Mouse (Mus musculus) liver, embryonic 15.5 days (tissue): ENCODE results near the gene Senp3. TPM values are rescaled to one million over a fixed set of nuclear protein-coding genes. Genes with fewer than 3 reads are reported as not detected.
"Not testable (repeated sequence)": the region's sequence is repeated elsewhere in the genome, so short reads cannot be mapped to it uniquely, and the experiment has no call there.

Experiments
- ATAC-seq: fragments of 200-750 bp; cut with Nextera tagmentation; 2 replicates; pipeline ENCODE4 v1.8.0; 2017; ENCODE audit warnings: moderate number of reproducible peaks, mild to moderate bottlenecking, moderate library complexity; ENCODE audit not compliant: insufficient read depth
- H3K27ac ChIP-seq: fragments of 300-500 bp; sonication (generic); replicated peaks from 2 replicates; pipeline ENCODE4 v1.5.1; 2015; ENCODE audit warnings: mild to moderate bottlenecking, inconsistent platforms
- H3K27me3 ChIP-seq: fragments of 300-500 bp; sonication (generic); 2 replicates; pipeline ENCODE4 v1.6.1; 2015; ENCODE audit warnings: mild to moderate bottlenecking, inconsistent platforms
- H3K36me3 ChIP-seq: fragments of 300-500 bp; sonication (generic); replicated peaks from 2 replicates; pipeline ENCODE4 v1.6.1; 2015; ENCODE audit warnings: moderate library complexity, mild to moderate bottlenecking, inconsistent platforms
- H3K4me1 ChIP-seq: fragments of 300-500 bp; sonication (generic); replicated peaks from 2 replicates; pipeline ENCODE4 v1.6.1; 2015; ENCODE audit warnings: inconsistent platforms
- H3K4me2 ChIP-seq: fragments of 300-500 bp; sonication (generic); 2 replicates; pipeline ENCODE4 v1.6.1; 2015; ENCODE audit warnings: moderate library complexity, mild to moderate bottlenecking, inconsistent platforms
- H3K4me3 ChIP-seq: fragments of 300-500 bp; sonication (generic); replicated peaks from 2 replicates; pipeline ENCODE4 v1.5.1; 2015; ENCODE audit warnings: mild to moderate bottlenecking, inconsistent platforms
- H3K9ac ChIP-seq: fragments of 300-500 bp; sonication (generic); 2 replicates; pipeline ENCODE4 v1.6.1; 2015; ENCODE audit warnings: moderate library complexity, mild to moderate bottlenecking, inconsistent platforms
- H3K9me3 ChIP-seq: fragments of 300-500 bp; sonication (generic); replicated peaks from 2 replicates; pipeline ENCODE4 v1.6.1; 2016; ENCODE audit warnings: inconsistent platforms
- WGBS: fragments of 180-500 bp; shearing (Covaris S2); methylation state at CpG from one replicate; pipeline ENCODE4 v1.1.7; 2015; ENCODE audit warnings: mixed read lengths; ENCODE audit not compliant: insufficient replicate concordance; 5-methylcytosine and 5-hydroxymethylcytosine counted together
- microRNA counts: library from miRNA; unstranded; fragments of <30 nt; microRNA quantifications from one replicate; lab custom pipeline; 2016
- microRNA-seq: library from miRNA; unstranded; fragments of <30 nt; microRNA quantifications from one replicate; pipeline ENCODE4, GENCODE M21; 2016
- polyA plus RNA-seq: library from polyadenylated mRNA; unstranded; fragments of >200 nt; fragmentation: Nextera tagmentation; extraction: Ambion mirVana; gene quantifications from 2 replicates; pipeline ENCODE4 v1.2.1, GENCODE M21; 2015

The Senp3 gene
- polyA plus RNA-seq, 1 experiment from 2014 or later = 23.9 TPM

DNA sequence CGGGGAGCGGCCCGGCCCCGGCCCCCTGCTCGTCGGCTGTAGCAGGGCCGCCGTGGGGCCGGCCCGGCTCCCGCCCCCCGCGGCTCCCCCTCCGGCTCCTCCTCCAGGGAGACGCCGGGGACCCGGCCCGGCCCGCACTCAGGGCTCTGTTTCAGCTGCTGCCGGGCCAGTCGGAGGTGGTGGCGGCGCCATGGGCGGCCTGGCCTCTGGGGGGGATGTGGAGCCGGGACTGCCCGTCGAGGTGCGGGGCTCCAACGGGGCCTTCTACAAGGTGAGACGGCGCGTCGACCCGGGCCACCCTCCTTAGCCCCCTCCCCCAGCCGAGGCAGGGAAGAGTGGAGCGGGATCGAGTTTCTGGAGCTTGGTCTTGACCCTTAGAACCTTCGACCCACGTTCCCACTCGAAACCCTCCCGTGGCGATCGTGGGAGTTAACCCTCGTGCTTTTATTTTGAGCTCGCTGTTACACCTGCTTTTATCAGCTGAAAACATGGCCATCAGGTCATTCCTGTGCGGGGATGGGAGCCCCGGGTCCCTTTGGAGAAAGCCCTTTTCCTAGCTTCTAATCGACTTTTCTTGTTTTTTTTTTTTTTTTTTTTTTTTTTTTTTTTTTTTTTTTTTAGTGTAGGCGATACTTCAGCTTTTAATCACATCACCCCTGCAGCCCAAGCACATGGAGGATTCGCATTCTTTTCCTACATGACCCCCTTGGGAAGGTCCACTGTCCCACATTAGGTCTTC lies 48.6 kb downstream of the Senp3 start:
- peak; percentile 59 for ATAC-seq
- Histone ChIP-seq H3K27ac (peak overlapping the region; percentile 93), H3K4me3 (peak overlapping the region; percentile 94), H3K4me2 (peak overlapping the region; percentile 76), H3K36me3 (peaks cover 18% of the 10 kb centered on the region), H3K9ac (peak overlapping the region; percentile 99), H3K9me3 (no peaks in the 10 kb centered on the region), H3K27me3 (no peaks in the 10 kb centered on the region), H3K4me1 (peaks cover 43% of the 10 kb centered on the region)
- under 1% methylated on average over 37 of the region's 50 CpGs for WGBS

DNA sequence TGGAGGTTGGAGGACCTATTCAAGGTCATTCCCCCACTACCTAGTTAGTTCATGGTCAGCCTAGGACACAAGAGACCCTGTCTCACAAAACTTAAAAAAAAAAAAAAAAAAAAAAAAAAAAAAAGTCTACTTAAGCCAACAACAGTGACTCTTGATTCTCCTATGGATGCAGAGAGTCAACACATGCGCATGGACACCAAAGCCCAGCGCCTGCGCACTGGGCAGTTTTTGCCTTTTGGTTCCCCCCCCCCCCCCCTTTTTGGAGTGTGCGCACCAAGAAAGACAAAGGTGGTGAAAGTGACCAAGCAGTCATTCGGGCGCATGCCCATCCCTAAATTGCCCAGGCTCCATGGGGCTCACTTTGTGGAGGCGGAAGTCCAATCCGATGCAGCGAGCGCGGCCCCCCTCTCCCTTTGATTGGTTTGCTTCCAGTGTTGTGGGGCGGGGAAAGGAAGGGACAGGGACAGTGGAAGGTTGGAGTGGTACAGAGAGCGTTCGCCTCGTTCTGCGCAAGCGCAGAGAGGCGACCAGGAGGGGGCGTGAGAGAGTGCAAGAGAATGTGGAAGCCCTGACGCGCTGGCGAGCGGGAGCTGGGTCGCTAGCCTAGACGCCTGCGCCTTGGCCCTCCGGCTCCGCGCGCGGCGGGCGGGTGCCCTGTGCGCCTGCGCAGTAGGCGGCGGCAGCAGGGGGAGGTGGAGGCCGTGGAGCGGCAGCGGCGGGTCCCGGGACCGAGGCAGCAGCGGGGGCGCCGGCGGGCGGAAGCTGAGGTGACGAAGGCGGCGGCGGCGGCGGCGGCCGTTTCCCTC lies 49.4 kb downstream of the Senp3 start, which contains the start of gene Fxr2:
Fxr2 (plus strand) TSS at position 707 of the 806 bp plus-strand sequence.
- Histone ChIP-seq H3K4me3 (peak within 1 kb of the TSS; percentile 94), H3K9ac (peak within 1 kb of the TSS; percentile 99), H3K27me3 (no peaks in the 10 kb centered on the region), H3K4me1 (peaks cover 43% of the 10 kb centered on the region), H3K36me3 (peaks cover 10% of the 10 kb centered on the region), H3K9me3 (no peaks in the 10 kb centered on the region), H3K27ac (peak within 1 kb of the TSS; percentile 93), H3K4me2 (peak within 1 kb of the TSS; percentile 76)
- 0% methylated on average over 51 of the region's 56 CpGs for WGBS
- peak; percentile 97 for ATAC-seq

DNA sequence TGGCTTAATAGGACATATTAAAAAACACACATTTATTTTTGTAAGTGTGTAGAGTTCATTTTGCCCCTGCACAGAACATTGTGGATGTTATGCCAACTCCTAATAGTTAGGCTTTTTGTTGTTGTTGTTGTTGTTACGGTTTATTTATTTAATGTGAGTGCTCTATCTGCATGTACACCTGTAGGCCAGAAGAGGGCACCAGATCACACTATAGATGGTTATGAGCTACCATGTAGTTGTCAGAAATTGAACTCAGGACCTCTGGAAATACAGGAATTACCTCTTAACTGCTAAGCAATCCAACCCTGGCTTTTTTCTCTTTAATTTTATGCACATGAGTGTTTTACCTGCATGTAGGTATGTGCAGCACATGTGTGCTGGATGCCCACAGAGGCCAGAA lies 52.1 kb downstream of the Senp3 start:
- Histone ChIP-seq H3K36me3 (no peaks in the 10 kb centered on the region), H3K9ac (no peak overlapping the region), H3K4me1 (peaks cover 27% of the 10 kb centered on the region), H3K4me2 (no peak overlapping the region), H3K4me3 (no peak overlapping the region), H3K27ac (no peak overlapping the region), H3K9me3 (no peaks in the 10 kb centered on the region), H3K27me3 (no peaks in the 10 kb centered on the region)
- 58% methylated on average over 1 of the region's 1 CpGs for WGBS
- no peak for ATAC-seq

DNA sequence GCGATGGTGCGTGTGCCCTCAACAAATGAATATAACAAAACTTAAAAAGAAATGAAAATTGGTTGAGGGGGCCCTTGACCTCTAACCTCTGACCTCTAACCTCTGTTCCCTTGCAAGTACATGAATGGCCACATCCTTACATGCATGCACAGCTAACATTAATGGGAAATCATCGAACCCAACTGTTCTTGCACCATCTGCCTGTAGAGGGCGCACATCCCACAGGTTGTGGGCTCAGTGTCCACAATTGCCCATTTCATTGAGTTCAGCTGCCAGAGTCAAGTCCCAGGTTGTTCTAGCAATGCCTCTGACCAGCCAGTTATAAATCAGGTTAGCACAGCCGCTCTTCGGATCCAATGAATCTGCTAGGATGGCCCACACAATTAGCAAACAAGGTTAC lies 53.6 kb downstream of the Senp3 start:
- no peaks in the 10 kb centered on the region for H3K9me3 ChIP-seq
- no peaks in the 10 kb centered on the region for H3K36me3 ChIP-seq
- H3K27ac ChIP-seq = no peak overlapping the region
- peaks cover 12% of the 10 kb centered on the region for H3K4me1 ChIP-seq
- no peak overlapping the region for H3K4me3 ChIP-seq
- H3K9ac ChIP-seq = no peak overlapping the region
- ATAC-seq = no peak
- no peak overlapping the region for H3K4me2 ChIP-seq
- 30% methylated on average over 6 of the region's 6 CpGs for WGBS
- H3K27me3 ChIP-seq = no peaks in the 10 kb centered on the region

DNA sequence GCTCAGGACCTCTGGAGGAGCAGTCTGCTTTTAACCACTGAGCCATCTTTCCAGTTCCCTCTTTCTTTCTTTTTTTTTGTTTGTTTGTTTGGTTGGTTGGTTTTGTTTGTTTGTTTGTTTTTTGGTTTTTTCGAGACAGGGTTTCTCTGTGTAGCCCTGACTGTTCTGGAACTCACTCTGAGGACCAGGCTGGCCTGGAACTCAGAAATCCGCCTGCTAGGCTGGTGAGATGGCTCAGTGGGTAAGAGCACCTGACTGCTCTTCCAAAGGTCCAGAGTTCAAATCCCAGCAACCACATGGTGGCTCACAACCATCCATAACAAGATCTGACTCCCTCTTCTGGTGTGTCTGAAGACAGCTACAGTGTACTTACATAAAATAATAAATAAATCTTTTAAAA lies 57.5 kb downstream of the Senp3 start:
- H3K36me3 ChIP-seq, H3K27me3 ChIP-seq, H3K27ac ChIP-seq, H3K4me2 ChIP-seq, H3K4me3 ChIP-seq, H3K9me3 ChIP-seq, ATAC-seq, H3K9ac ChIP-seq: not testable (repeated sequence)
- H3K4me1 ChIP-seq = peaks cover 36% of the 10 kb centered on the region
- WGBS = 61% methylated on average over 2 of the region's 2 CpGs

MicroRNAs within 50 kb of the gene (microRNA counts, 519-probe panel; counts per million panel counts)
- not detected for microRNA mmu-miR-1934 (lab: Ali Mortazavi, UCI)
- 2,951 counts per million, percentile 59 among the panel's probes with 10 or more counts for microRNA mmu-miR-467f (lab: Ali Mortazavi, UCI)

Small RNA genes within 50 kb of the gene (microRNA-seq; reads per million reads assigned to microRNA genes)
- gene Mir1934 (8.6 reads per million, percentile 24 among the genes with 10 or more reads in this experiment), gene Mir467f (not detected)

Other genes starting within 250 kb of the Senp3 start
- 0.07 and 0.20 TPM in 2 replicates for gene Dnah2, start 133.0 kb downstream of the Senp3 start, polyA plus RNA-seq
- 0.50 and 0.58 TPM in 2 replicates for gene Efnb3, start 121.9 kb downstream of the Senp3 start, polyA plus RNA-seq
- gene Wrap53, start 101.8 kb downstream of the Senp3 start, polyA plus RNA-seq = 15.9 and 16.9 TPM in 2 replicates
- 62.4 and 63.8 TPM in 2 replicates for gene Trp53, start 101.7 kb downstream of the Senp3 start, polyA plus RNA-seq
- gene Atp1b2, start 76.1 kb downstream of the Senp3 start, polyA plus RNA-seq = 14.1 and 14.7 TPM in 2 replicates
- gene Shbg, start 64.2 kb downstream of the Senp3 start, polyA plus RNA-seq = 26.6 and 27.2 TPM in 2 replicates
- gene Sat2, start 60.1 kb downstream of the Senp3 start, polyA plus RNA-seq = 10.2 and 11.1 TPM in 2 replicates
- gene Fxr2, start 49.1 kb downstream of the Senp3 start, polyA plus RNA-seq = 7.3 and 9.7 TPM in 2 replicates
- not detected in 2 replicates for gene Sox15, start 26.8 kb downstream of the Senp3 start, polyA plus RNA-seq
- gene Mpdu1, start 19.4 kb downstream of the Senp3 start, polyA plus RNA-seq = 34.1 and 35.2 TPM in 2 replicates
- 28.2 and 31.4 TPM in 2 replicates for gene Cd68, start 15.9 kb downstream of the Senp3 start, polyA plus RNA-seq
- 228 and 232 TPM in 2 replicates for gene Eif4a1, start 9.7 kb downstream of the Senp3 start, polyA plus RNA-seq
- gene Tnfsf13, start 3.7 kb upstream of the Senp3 start, polyA plus RNA-seq = 0.15 and 0.64 TPM in 2 replicates
- gene Tnfsf12, start 13.8 kb upstream of the Senp3 start, polyA plus RNA-seq = 2.1 and 2.6 TPM in 2 replicates
- gene Tnfsfm13, start 14.0 kb upstream of the Senp3 start, polyA plus RNA-seq = 0.85 and 0.89 TPM in 2 replicates
- gene Polr2a, start 76.6 kb upstream of the Senp3 start, polyA plus RNA-seq = 10.2 and 10.4 TPM in 2 replicates
- not detected in 2 replicates for gene Slc35g3, start 79.9 kb upstream of the Senp3 start, polyA plus RNA-seq
- 0.43 and 0.92 TPM in 2 replicates for gene Zbtb4, start 83.8 kb upstream of the Senp3 start, polyA plus RNA-seq
- 0.84 and 1.3 TPM in 2 replicates for gene Chrnb1, start 113.9 kb upstream of the Senp3 start, polyA plus RNA-seq
- 0.16 and 0.18 TPM in 2 replicates for gene Fgf11, start 119.8 kb upstream of the Senp3 start, polyA plus RNA-seq
- 0.69 and 0.94 TPM in 2 replicates for gene Tmem102, start 123.5 kb upstream of the Senp3 start, polyA plus RNA-seq
- gene Gm39566, start 133.2 kb upstream of the Senp3 start, polyA plus RNA-seq = not detected in 2 replicates
- gene Spem2, start 136.4 kb upstream of the Senp3 start, polyA plus RNA-seq = not detected in 2 replicates
- not detected in 2 replicates for gene Spem1, start 140.1 kb upstream of the Senp3 start, polyA plus RNA-seq
- gene Nlgn2, start 155.7 kb upstream of the Senp3 start, polyA plus RNA-seq = 0.54 and 0.64 TPM in 2 replicates
- 336 and 387 TPM in 2 replicates for gene Tmem256, start 156.4 kb upstream of the Senp3 start, polyA plus RNA-seq
- gene Plscr3, start 164.3 kb upstream of the Senp3 start, polyA plus RNA-seq = 26.1 and 28.0 TPM in 2 replicates
- gene Tnk1, start 176.6 kb upstream of the Senp3 start, polyA plus RNA-seq = 0.60 and 0.62 TPM in 2 replicates
- not detected in 2 replicates for gene Tmem95, start 195.9 kb upstream of the Senp3 start, polyA plus RNA-seq
- 1.2 and 1.4 TPM in 2 replicates for gene Kctd11, start 199.3 kb upstream of the Senp3 start, polyA plus RNA-seq
- gene Acap1, start 213.5 kb upstream of the Senp3 start, polyA plus RNA-seq = 5.9 and 7.2 TPM in 2 replicates
- gene 2810408A11Rik, start 218.9 kb upstream of the Senp3 start, polyA plus RNA-seq = 0.89 and 1.0 TPM in 2 replicates
- 2.7 and 3.1 TPM in 2 replicates for gene Neurl4, start 219.0 kb upstream of the Senp3 start, polyA plus RNA-seq
- gene Gps2, start 231.8 kb upstream of the Senp3 start, polyA plus RNA-seq = 90.6 and 98.4 TPM in 2 replicates
- 1,245 and 1,257 TPM in 2 replicates for gene Eif5a, start 239.9 kb upstream of the Senp3 start, polyA plus RNA-seq